Mouse (Mus musculus): ENCODE results near the gene Tnnt1.
A peak's percentile ranks its signal among the peaks of the same experiment; 100 is the strongest.
"Not testable (repeated sequence)": the region's sequence is repeated elsewhere in the genome, so short reads cannot be mapped to it uniquely, and the experiment has no call there.

Tnnt1 gene

DNA sequence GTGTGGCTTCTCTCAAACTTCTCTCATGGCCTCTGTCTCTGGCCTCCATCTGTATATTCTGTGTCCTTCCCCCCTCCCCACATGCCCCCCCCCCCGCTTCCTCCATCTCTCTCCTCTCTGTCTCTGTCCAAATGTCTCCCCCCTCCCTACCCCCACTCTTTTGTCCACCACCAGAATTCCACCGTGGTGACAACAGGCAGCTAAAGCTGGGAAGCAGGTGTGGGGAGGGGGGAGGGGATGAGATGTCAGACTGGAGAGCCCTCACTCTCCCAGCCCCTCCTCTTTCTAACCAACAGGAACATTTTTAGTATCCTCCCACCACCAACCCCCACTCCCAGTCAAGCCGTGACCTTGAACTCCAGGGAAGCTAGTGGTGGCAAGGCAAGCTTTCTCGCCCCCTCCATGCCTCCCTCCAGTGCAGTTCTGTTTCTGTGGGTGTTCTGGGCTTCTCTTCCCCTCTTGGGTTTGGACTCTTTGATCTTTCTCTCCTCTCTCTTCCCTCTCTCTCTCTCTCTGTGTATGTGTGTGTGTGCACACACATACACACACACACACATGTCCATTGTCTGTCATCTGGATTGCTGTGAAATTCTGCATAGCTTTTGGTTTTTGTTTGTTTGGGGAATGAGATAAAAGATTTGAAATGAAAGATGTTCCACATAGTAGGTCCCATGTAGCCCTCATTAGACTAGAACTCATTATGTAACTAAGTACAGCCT, at the start of gene Tnnt1:
Gene Tnnt1, minus strand, starts transcription at position 51 of the 719 bp plus-strand sequence.
- no peak for DNase-seq (ENCODE audit: low spot score)

GRCm38 (mm10) chr7:4562660-4563059, 46.5 kb upstream of the Tnnt1 start:
- no peak for DNase-seq (ENCODE audit: low spot score)

DNA sequence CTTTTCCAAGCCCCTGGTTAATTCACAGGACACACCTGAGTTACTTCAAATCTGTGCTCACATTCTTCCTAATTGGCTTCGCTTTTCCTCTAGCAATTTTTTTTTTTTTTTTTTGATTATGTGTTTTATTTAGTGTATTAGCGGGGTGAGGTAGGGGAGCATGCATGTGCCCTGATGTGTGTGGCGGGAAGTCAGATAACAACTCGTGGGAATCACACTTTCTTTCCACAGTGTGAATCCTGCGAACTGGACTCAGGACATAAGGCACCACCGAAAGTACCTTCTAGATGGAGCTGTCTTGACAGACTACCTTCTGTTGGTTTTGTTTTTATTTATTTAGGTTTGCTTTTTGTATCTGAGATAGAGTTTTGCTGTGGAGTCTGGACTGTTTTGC, 41.0 kb upstream of the Tnnt1 start:
- DNase-seq (ENCODE audit: low spot score), result no peak

GRCm38 (mm10) chr7:4556256-4557166, 40.3 kb upstream of the Tnnt1 start:
- peak; percentile 72 for DNase-seq (ENCODE audit: low spot score)

DNA sequence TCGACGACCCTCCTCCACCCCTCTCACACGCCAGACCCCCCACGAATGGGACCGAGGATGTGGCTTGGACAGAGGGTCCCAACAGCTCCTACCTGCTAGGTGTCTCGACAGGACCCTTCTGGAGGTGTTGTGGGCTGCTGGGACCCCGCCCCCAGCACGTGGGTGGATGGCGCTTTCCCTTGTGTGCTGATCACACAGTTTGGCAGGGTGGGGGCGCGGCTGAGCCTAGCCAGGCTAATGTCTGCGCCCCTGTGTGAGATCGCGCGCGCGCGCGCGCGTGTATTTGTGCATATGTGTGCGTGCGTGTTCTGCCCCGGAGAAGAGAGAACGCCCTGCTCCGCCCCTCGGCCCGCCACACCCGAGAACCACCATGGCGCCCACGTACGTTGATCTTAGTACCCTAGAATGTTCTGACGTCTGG, 31.0 kb upstream of the Tnnt1 start, which contains the start of gene Syt5:
Gene Syt5, minus strand, starts transcription at position 321 of the 421 bp plus-strand sequence.
- no peak for DNase-seq (ENCODE audit: low spot score)

DNA sequence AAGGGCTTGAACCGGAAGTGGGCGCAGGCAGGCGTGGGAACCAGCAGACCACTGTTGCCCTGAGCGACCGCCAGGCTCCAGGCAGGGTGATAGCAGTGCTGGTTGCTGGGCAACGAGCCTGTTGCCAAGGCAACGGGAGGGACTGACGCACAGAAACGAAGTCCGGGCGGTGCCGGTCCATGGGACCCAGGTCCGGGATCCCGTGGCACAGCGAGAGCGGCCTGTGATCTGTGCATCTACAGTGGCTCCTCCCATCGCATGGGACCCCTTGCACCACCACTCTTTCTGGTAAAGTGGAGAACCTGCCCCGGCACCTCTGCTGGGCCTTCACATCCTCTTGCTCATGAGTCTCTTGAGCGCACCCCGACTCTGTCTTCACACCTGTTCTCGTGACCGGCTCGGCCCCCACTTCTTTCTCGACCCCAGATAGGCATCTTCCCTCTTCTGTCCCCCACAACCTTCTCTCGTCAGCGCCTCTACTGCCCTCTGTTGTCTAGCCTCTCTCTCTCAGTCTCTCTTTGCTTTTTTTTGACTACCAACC, 30.5 kb upstream of the Tnnt1 start:
- DNase-seq (ENCODE audit: low spot score), result no peak

DNA sequence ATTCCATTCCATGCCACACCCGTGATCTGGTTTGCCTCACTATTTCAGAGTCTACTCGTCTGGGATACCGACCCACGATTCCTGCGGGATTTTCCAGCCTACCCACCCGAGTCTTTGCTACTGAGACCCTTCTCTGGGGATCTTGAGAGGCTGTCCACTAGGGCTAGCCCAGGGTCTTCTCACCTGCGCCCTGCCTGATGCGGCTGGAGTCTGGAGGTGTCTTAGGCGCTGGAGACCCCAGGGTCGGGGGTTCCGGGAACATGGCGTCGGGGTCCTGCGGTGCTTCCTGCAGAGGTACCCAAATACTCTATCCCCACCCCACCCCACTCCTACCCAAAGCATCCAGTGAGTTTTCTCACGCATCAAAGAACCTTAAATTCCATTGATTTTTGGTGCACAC, 29.9 kb upstream of the Tnnt1 start:
- no peak for DNase-seq (ENCODE audit: low spot score)

DNA sequence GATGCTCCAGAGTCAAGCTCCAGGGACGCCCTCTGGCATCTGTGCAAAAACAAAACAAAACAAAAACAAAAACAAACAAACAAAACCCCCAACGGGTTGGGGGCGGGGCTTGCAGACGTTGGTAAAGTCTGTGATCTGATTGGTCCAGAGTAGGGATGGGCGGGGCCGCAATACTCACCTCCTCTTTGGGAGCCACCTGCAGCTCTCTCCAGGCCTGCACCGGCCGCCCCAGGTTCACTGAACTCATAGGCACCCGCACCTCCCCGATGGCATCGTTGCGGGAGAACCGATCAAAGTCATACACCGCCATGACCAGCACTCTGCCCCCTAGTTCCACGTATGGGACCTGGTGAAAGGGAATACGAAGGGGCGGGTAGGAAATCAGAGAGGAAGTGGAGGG, 25.8 kb upstream of the Tnnt1 start:
- no peak for DNase-seq (ENCODE audit: low spot score)

GRCm38 (mm10) chr7:4541344-4541743, 25.2 kb upstream of the Tnnt1 start:
- DNase-seq (ENCODE audit: low spot score), result no peak

GRCm38 (mm10) chr7:4539019-4539418, 22.8 kb upstream of the Tnnt1 start:
- no peak for DNase-seq (ENCODE audit: low spot score)

DNA sequence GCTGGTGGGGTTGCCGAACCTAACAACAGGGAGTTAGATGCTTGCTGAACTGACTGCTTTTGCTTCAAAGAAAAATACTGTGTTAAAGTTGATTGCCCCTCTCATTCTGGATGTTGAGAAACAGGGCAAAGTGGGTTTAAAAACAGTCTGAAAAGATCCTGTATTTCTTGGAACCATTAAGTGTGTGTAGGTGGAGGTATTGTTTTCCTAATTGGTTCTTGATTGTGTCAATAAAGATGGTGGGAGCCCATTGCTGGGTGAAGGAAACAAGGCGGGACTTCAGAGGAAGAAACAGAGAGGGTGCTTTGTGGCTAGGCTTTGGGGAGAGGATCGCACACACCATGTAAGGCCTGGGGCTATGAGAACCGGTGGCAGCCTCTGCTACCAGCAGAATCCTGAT, 21.0 kb upstream of the Tnnt1 start:
- no peak for DNase-seq (ENCODE audit: low spot score)

DNA sequence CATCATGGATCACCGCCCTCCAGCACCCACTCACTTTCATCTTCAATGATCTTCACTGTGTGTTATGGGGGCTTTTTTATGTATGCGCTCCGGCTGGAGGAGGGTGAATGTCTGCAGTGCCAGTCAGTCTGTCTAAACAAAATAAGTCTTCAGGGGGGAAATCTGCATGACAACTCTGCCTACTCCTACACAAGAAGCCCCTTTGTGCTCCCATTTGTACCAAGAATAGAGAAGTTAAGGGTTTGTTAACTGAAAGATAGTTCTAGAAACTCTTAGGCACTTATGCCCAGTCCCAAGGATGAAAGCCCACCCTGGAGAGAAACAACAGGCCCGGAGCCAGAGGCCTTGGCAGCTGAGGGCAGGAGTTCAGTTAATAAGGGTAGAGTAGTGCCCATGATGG, 20.2 kb upstream of the Tnnt1 start:
- no peak for DNase-seq (ENCODE audit: low spot score)

DNA sequence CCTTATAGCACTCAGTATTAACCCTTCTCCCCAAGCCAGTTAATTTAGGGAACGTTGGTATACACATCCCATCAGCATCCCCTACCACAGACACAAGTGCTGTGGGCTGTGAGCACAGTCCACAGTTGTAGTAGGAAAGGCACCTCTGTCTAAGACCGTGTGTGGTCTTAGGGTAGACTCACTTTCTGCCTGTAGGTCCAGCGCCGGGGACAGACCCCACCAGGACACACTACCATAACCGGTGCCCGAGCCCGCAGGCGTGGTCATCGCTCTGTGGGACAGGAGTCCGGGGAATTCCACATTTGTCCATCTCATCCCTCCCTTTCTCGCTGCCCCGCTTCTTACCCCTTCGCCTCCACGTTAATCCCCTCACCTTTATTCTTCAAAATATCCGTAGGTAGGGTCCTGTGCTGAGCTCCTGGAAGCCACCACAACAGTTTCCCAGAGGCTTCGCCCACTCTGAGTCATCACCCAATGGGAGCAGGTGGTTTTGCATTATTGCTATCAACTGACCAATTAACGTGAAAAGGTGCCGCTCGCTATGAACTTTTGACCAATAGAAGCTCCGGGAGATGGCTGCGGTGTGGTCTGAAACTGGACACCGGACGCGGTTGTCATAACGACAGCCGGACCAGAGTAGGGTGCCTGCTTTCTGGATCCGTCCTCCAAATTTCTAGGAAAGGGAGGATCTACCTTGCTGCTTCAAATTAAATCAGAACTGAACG, 16.0 kb upstream of the Tnnt1 start, which contains the start of gene Dnaaf3:
Gene Dnaaf3, minus strand, starts transcription at position 449 of the 725 bp plus-strand sequence.
- peak; percentile 79 for DNase-seq (ENCODE audit: low spot score)

DNA sequence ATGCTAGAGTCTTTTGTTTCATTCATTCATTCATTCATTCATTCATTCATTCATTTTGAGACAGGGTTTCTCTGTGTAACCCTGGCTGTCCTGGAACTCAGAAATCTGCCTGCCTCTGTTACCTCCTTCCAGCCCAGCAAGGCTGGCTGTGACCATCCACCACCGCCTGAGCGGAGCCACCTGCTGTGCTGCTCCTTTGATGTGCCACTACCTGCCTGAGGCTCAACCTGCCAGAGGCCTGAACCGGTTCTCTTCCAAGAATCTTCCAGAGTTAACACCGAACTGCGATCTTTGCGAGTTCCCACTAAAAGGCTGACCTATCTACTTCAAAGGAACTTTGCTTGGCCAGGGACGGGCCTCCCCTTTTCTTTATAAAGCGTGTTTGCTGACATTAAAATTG, 14.0 kb upstream of the Tnnt1 start:
- not testable (repeated sequence) for DNase-seq (ENCODE audit: low spot score)

GRCm38 (mm10) chr7:4527302-4527689, 11.1 kb upstream of the Tnnt1 start:
- no peak for DNase-seq (ENCODE audit: low spot score)

GRCm38 (mm10) chr7:4526341-4527301, 10.4 kb upstream of the Tnnt1 start:
- peak; percentile 83 for DNase-seq (ENCODE audit: low spot score)

DNA sequence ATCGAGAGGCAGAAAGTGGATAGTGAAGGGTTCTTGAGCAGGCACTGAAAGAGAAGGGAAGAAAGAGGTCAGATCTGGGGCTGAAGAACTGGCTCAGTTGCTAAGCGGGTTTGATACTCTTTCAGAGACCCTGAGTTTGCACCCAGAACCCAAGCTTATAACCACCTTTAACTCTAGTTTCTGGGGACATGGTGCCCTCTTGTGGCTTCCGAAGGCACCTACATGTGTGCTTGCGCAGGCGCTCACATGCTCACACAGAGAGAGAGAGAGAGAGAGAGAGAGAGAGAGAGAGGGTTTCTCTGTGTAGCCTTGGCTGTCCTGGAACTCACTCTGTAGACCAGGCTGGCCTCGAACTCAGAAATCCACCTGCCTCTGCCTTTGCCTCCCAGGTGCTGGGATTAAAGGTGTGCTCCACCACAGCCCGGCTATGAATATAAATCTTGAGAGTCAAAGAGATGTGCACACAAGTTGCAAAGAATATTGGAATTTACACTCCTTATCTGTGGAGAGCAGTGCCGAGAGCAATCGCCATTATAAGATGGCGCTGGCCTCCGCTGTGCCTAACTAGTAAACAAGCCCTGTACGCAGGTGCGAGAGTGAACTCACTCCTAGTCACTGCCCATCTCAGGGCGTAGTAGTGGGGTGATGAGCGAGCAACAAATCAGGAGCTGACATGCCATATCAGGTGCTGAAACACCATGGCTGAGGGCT, 8.2 kb upstream of the Tnnt1 start, which contains the start of gene Tnni3:
Gene Tnni3, minus strand, starts transcription at position 18 of the 711 bp plus-strand sequence.
- peak; percentile 26 for DNase-seq (ENCODE audit: low spot score)

- no peak for DNase-seq (ENCODE audit: low spot score)
Observed at GRCm38 (mm10) chr7:4523205-4524130, 7.3 kb upstream of the Tnnt1 start.

GRCm38 (mm10) chr7:4522292-4522691, 6.1 kb upstream of the Tnnt1 start:
- DNase-seq (ENCODE audit: low spot score), result no peak
